Mouse (Mus musculus): ENCODE data around the gene St3gal6. TPM values are rescaled to one million over a fixed set of nuclear protein-coding genes. Genes with fewer than 3 reads are reported as not detected.

St3gal6 gene
- total RNA-seq, 1 experiment: 2.2 TPM

DNA sequence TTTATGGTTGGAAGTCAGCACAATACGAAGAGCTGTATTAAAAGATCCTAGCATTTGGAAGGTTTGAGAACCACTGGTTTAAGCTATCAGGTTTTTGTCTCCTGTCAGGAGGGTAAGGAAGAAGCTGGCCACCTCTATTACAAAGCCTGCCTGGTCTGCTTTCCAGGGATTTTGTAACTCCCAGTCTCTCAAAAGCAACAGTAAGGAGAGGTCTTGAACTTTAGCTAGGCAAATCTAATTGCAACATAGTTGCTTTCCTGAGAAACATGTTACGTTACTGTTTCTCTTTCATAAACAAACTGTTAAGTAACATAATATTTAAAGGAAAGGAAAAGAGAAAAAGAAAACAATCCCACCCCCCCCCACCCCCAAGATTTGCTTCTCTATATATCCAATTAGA is 12.0 kb upstream of the St3gal6 start:
- no peak overlapping the region for H3K9ac ChIP-seq (ENCODE audit: insufficient read depth, low read depth, low read length, poor library complexity, severe bottlenecking)
- in situ Hi-C loops (cut with MboI; ENCODE audit: low sequenced_read_pairs in 2 of 2, unreplicated experiment in 2 of 2): no loop called here
- no peak overlapping the region for H3K27ac ChIP-seq (ENCODE audit: insufficient read depth, low read depth, low read length, poor library complexity, severe bottlenecking)
- no peak overlapping the region for H3K4me3 ChIP-seq (ENCODE audit: insufficient read depth in 1 of 2, low read depth in 1 of 2, low read length in 2 of 2, poor library complexity in 1 of 2, severe bottlenecking in 1 of 2)
- H3K36me3 ChIP-seq (ENCODE audit: control insufficient read depth, insufficient read depth, low read length, poor library complexity, severe bottlenecking): no peaks in the 10 kb centered on the region
- no peaks in the 10 kb centered on the region for H3K9me3 ChIP-seq (ENCODE audit: control insufficient read depth, insufficient read depth, low read depth, low read length)
- no peaks in the 10 kb centered on the region for H3K4me1 ChIP-seq (ENCODE audit: control insufficient read depth in 2 of 2, insufficient read depth in 2 of 2, low read length in 2 of 2, poor library complexity in 1 of 2)
- DNase-seq (ENCODE audit: low read depth, low spot score): no peak
- no peak for TF ChIP-seq HCFC1 (IDR thresholded peaks at IDR 0.05; ENCODE audit: borderline replicate concordance, insufficient read depth, low read length)
- TF ChIP-seq ZC3H11A (IDR thresholded peaks at IDR 0.05; ENCODE audit: borderline replicate concordance, low read depth, low read length): no peak
- no peak for TF ChIP-seq MAFK (IDR thresholded peaks at IDR 0.05; ENCODE audit: insufficient read depth, low read depth, low read length)
- no peak for TF ChIP-seq CHD2 (IDR thresholded peaks at IDR 0.05; ENCODE audit: low read depth, low read length)
- TF ChIP-seq ZNF384 (IDR thresholded peaks at IDR 0.05; ENCODE audit: low read depth, low read length): no peak

DNA sequence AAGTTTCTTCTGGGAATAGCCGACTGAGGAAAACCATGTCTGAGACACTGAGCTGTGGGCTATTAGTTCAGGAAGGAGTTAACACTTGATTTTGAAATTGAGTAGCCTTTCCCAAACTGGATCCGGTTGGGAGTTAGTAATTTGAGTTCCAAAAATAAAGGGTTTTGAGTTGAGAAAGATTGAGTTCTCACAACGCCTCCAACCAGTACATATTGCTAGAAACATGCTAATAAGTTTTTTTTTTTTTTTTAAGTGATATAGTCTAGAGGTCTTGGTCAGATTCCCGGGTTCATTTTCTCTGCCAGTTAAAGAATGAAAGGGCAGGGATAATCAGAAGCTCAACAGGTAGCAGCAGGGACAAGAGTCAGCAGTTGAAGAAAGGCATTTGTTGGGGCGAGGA is 11.2 kb upstream of the St3gal6 start:
- in situ Hi-C loops (cut with MboI; ENCODE audit: low sequenced_read_pairs in 2 of 2, unreplicated experiment in 2 of 2): no loop called here
- H3K4me3 ChIP-seq (ENCODE audit: insufficient read depth in 1 of 2, low read depth in 1 of 2, low read length in 2 of 2, poor library complexity in 1 of 2, severe bottlenecking in 1 of 2): no peak overlapping the region
- no peaks in the 10 kb centered on the region for H3K36me3 ChIP-seq (ENCODE audit: control insufficient read depth, insufficient read depth, low read length, poor library complexity, severe bottlenecking)
- H3K27ac ChIP-seq (ENCODE audit: insufficient read depth, low read depth, low read length, poor library complexity, severe bottlenecking): no peak overlapping the region
- no peaks in the 10 kb centered on the region for H3K4me1 ChIP-seq (ENCODE audit: control insufficient read depth in 2 of 2, insufficient read depth in 2 of 2, low read length in 2 of 2, poor library complexity in 1 of 2)
- H3K9ac ChIP-seq (ENCODE audit: insufficient read depth, low read depth, low read length, poor library complexity, severe bottlenecking): no peak overlapping the region
- TF ChIP-seq HCFC1 (IDR thresholded peaks at IDR 0.05; ENCODE audit: borderline replicate concordance, insufficient read depth, low read length) (no peak), ZNF384 (IDR thresholded peaks at IDR 0.05; ENCODE audit: low read depth, low read length) (no peak), MAFK (IDR thresholded peaks at IDR 0.05; ENCODE audit: insufficient read depth, low read depth, low read length) (no peak), ZC3H11A (IDR thresholded peaks at IDR 0.05; ENCODE audit: borderline replicate concordance, low read depth, low read length) (no peak), CHD2 (IDR thresholded peaks at IDR 0.05; ENCODE audit: low read depth, low read length) (no peak)
- no peaks in the 10 kb centered on the region for H3K9me3 ChIP-seq (ENCODE audit: control insufficient read depth, insufficient read depth, low read depth, low read length)
- DNase-seq (ENCODE audit: low read depth, low spot score): no peak

- in situ Hi-C loops (cut with MboI; ENCODE audit: low sequenced_read_pairs in 2 of 2, unreplicated experiment in 2 of 2): no loop called here
Measured at GRCm38 (mm10) chr16:58534245-58535142, 10.5 kb upstream of the St3gal6 start.

DNA sequence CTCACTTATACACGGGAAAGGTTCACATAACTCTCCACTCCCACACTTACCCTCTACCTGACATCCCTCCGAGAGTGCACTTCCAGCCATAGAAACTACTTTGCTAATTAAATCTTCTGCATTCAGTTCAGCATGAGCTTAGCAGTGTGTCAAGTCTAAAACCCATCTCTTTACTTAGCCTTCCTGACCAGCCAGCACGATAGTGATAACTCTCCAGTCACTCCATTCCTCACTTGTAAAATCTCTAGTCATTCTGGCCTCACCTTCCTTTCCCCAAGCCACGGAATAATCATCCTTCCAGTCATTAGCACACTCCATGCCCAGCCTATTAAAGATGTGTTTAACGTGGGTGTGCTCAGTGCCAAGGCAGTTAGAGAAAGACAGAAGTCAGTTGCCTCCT is 9.7 kb upstream of the St3gal6 start:
- TF ChIP-seq CHD2 (IDR thresholded peaks at IDR 0.05; ENCODE audit: low read depth, low read length) (no peak), HCFC1 (IDR thresholded peaks at IDR 0.05; ENCODE audit: borderline replicate concordance, insufficient read depth, low read length) (no peak), ZNF384 (IDR thresholded peaks at IDR 0.05; ENCODE audit: low read depth, low read length) (no peak), MAFK (IDR thresholded peaks at IDR 0.05; ENCODE audit: insufficient read depth, low read depth, low read length) (no peak), ZC3H11A (IDR thresholded peaks at IDR 0.05; ENCODE audit: borderline replicate concordance, low read depth, low read length) (no peak)
- Histone ChIP-seq H3K9ac (ENCODE audit: insufficient read depth, low read depth, low read length, poor library complexity, severe bottlenecking) (no peak overlapping the region), H3K4me3 (ENCODE audit: insufficient read depth in 1 of 2, low read depth in 1 of 2, low read length in 2 of 2, poor library complexity in 1 of 2, severe bottlenecking in 1 of 2) (no peak overlapping the region), H3K27ac (ENCODE audit: insufficient read depth, low read depth, low read length, poor library complexity, severe bottlenecking) (no peak overlapping the region), H3K36me3 (ENCODE audit: control insufficient read depth, insufficient read depth, low read length, poor library complexity, severe bottlenecking) (no peaks in the 10 kb centered on the region), H3K4me1 (ENCODE audit: control insufficient read depth in 2 of 2, insufficient read depth in 2 of 2, low read length in 2 of 2, poor library complexity in 1 of 2) (no peaks in the 10 kb centered on the region), H3K9me3 (ENCODE audit: control insufficient read depth, insufficient read depth, low read depth, low read length) (no peaks in the 10 kb centered on the region)
- DNase-seq (ENCODE audit: low read depth, low spot score): no peak
- in situ Hi-C loops (cut with MboI; ENCODE audit: low sequenced_read_pairs in 2 of 2, unreplicated experiment in 2 of 2): no loop called here

More at GRCm38 (mm10) chr16:58534245-58535142, 10.5 kb upstream of the St3gal6 start:
- no peak for TF ChIP-seq ZC3H11A (IDR thresholded peaks at IDR 0.05; ENCODE audit: borderline replicate concordance, low read depth, low read length)
- no peak for TF ChIP-seq CHD2 (IDR thresholded peaks at IDR 0.05; ENCODE audit: low read depth, low read length)
- TF ChIP-seq MAFK (IDR thresholded peaks at IDR 0.05; ENCODE audit: insufficient read depth, low read depth, low read length): no peak
- TF ChIP-seq HCFC1 (IDR thresholded peaks at IDR 0.05; ENCODE audit: borderline replicate concordance, insufficient read depth, low read length): no peak
- TF ChIP-seq ZNF384 (IDR thresholded peaks at IDR 0.05; ENCODE audit: low read depth, low read length): no peak
- H3K9ac ChIP-seq (ENCODE audit: insufficient read depth, low read depth, low read length, poor library complexity, severe bottlenecking): no peak overlapping the region
- no peaks in the 10 kb centered on the region for H3K9me3 ChIP-seq (ENCODE audit: control insufficient read depth, insufficient read depth, low read depth, low read length)
- no peak overlapping the region for H3K4me3 ChIP-seq (ENCODE audit: insufficient read depth in 1 of 2, low read depth in 1 of 2, low read length in 2 of 2, poor library complexity in 1 of 2, severe bottlenecking in 1 of 2)
- no peak overlapping the region for H3K27ac ChIP-seq (ENCODE audit: insufficient read depth, low read depth, low read length, poor library complexity, severe bottlenecking)
- DNase-seq (ENCODE audit: low read depth, low spot score): no peak
- no peaks in the 10 kb centered on the region for H3K36me3 ChIP-seq (ENCODE audit: control insufficient read depth, insufficient read depth, low read length, poor library complexity, severe bottlenecking)
- no peaks in the 10 kb centered on the region for H3K4me1 ChIP-seq (ENCODE audit: control insufficient read depth in 2 of 2, insufficient read depth in 2 of 2, low read length in 2 of 2, poor library complexity in 1 of 2)
